Mouse (Mus musculus): ENCODE results near the gene Aldh4a1.

The Aldh4a1 gene

DNA sequence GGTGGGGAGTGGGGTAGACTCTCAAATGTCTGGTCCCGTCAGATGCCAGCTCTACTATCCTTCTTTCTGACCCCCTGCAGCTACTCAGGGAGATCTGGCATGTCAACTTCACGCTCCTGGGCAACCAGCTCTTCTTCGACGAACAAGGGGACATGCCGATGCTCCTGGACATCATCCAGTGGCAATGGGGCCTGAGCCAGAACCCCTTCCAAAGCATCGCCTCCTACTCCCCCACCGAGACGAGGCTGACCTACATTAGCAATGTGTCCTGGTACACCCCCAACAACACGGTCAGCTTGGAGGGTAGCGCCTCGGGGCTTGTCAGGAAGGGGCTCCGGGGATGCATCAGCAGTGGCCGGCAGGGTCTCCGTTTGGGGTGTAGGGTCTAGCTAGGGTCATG is 39.2 kb downstream of the Aldh4a1 start:
- CTCF ChIA-PET, result no interaction called here

DNA sequence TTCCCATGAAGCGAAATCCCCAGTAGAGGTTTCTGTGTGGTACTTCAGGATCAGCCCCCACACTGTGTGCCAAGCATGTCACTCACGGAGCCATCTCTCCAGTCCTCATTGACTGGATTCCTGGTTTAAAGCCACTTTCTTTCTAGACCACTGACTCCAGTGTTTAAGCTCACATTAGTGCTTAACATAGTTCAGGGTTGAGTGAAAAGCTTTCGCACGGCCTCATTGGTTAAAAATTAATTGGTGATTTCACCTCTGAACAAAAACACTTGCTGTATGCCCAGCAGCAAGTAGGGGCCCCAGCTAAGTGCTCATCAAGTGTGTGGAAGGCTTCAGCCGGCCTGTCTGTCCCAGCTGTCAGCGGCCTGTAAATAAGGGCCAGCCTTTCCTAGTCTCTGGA is 45.0 kb downstream of the Aldh4a1 start:
- CTCF ChIA-PET, result no interaction called here

DNA sequence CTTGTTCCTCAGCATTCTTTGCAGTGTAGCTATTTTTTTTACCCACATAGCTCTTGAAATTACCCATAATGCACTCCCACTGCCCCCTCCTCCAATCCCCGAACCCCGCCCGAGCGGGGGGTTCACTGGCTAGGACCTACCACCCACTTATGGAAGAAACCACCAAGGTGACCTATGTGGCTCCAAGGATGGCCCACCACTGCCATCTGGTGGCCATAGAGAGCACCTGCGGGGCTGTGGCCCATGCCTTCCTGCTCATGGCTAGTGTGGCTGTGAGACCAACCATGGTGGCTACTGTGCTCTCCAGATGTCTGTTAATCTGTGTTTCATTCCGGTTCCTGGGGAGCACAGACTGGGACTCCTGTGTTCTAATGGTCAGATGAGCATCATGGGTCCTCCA is 47.2 kb downstream of the Aldh4a1 start:
- CTCF ChIA-PET, result interaction anchor here (0.5 to 0.9 kb wide), 2 partner anchors 25 to 340 kb away, joined by 3 read pairs; no protein-coding TSS in a partner anchor

DNA sequence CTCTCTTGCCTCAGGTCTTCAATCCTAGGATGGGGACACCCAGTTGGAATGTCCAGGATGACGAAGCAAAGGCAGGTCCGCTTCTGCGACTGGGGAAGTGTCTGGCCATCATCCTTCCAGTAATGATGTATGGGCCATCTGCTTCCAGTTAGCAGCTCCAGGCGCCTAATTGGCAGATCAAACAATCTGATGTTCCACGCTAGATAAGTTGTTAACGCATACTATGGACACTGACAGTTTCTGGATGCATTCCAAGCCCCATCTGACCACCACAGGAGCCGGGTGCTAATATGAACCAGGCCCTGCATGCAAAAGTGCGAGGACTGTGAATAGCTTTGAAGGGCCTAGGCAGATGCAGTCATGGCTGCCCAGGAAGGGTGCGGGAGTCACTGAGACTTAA is 53.0 kb downstream of the Aldh4a1 start:
- CTCF ChIA-PET, result no interaction called here

DNA sequence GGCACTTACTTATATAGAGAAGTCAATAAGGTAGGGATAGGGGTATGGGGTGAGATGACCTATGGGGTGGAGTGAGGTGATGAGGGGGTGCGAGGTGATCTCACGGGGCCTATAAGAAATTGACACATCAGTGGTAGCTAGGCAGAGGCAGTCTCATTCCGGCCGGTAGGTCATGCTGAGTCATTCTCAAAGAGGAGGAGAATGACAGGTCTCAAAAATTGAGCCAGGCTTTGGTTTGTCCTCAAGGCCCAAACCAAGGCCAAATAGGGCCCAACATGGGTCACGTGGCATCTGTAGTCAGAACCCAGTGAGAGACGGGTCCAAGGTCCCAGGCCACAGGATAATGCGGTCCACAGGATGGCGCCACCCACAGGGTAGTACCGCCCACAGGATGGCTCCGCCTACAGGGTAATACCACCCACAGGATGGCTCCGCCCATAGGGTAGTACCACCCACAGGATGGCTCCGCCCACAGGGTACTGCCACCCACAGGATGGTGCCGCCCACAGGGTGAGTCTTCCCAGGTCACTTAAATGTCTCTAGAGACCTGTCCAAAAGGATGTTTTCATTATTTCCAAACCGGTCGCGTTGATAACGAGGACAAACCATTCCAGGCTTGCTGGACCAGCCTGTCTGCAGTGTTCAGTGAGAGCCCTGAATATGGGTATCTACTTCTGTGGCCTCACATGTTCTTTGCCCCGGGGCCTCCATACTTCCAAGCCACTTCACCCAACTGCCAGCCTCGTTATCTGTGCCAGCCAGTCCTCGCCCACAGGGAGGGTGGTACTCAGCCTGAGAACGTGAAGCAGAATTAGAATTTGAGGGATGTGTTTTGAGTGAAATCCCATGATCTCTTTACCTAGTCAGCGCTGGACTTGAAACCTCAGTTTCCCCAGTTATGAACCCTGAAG is 61.3 kb downstream of the Aldh4a1 start:
- CTCF ChIA-PET, result interaction anchor here (0.6 to 0.7 kb wide), 2 partner anchors 13 to 853 kb away, joined by 3 to 4 read pairs; no protein-coding TSS in a partner anchor

DNA sequence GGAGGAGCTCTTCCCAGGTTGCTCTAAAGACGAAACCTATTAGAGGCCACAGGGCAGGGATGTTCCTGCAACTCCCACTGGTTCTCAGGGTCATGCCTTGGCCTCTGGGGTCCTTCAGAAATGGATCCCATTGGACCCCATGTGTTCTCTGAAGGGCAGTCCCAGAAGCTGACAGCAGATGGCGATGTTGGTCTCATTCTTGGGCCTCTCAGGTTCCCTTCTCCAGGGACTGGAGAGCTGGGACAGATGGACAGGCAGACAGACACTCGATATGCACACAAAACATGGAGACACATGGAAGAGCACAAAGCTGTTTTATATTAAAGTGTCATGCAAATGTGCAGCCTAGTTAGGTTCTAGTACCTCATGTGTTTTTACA is 62.0 kb downstream of the Aldh4a1 start:
- CTCF ChIA-PET, result interaction anchor here (0.6 kb wide), 1 partner anchor 853 kb away, joined by 4 read pairs; no protein-coding TSS in a partner anchor

DNA sequence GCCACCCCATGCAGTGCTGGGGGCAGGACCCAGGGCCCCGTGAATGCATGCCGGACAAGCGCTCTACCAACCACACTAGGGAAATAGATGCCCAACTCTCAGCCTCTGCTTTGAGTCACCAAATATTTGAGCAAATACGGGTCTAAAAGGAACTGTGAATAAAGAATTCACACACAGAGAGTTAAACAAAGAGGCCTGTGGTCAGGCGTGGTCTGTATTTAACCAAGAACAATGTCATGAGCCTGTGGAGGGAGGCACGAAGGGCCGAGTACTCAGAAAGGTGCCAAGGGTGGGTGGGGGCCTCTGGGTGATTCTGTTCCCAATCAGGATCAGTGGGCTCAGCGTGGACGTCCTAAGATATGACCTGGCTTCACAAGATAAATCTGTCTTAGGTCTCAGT is 65.4 kb downstream of the Aldh4a1 start:
- CTCF ChIA-PET, result no interaction called here

DNA sequence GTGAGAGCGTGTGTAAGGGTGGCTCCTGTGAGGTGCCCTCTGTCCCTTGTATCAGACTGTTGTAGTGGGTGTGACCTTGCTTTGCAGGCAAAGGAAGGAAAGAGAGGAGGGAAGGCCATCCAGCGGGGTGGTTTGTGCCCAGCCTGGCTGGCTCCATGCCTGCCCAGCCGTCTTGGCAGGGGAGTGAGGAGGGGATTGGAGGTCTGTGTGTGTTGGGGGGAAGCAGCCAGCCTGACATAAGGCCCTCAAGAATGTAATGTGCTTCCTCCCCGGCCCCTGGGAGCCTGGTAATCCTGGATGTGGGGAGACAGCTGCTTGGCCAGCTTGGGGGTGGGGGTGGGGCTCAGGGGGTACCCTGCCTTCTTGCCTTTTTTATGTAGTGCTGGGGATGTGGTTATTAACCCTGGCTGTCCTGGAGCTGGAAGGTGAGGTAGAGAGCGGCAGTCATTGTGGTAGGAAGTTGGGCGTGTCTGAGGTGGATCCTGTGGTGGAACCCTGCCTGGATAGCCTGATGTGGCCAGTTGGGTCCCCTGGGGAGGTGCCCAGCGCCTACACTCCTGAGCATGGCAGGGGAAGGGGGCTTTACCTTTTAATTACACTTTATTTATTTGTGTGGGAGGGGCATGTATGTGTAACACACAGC is 67.1 kb downstream of the Aldh4a1 start:
- CTCF ChIA-PET, result no interaction called here

DNA sequence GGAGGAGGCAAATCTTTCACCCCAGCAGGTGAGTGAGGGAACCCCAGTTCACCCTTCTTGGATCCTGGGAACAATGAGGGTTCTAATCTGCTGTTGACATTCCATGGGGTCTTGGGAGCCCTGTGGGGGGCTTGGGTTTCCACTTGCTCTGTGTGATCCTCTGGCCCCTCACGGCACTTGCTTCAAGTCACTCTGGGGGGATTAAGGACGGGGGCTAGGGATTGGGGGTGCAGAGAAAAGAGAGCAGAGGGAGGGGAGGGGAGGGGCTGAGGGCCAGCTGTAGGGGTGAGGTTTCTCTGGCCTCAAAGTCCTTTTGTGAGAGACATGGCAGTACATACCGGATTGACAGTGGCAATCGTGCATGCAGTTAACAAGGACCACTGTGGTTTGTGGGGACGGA is 70.6 kb downstream of the Aldh4a1 start:
- CTCF ChIA-PET, result no interaction called here

DNA sequence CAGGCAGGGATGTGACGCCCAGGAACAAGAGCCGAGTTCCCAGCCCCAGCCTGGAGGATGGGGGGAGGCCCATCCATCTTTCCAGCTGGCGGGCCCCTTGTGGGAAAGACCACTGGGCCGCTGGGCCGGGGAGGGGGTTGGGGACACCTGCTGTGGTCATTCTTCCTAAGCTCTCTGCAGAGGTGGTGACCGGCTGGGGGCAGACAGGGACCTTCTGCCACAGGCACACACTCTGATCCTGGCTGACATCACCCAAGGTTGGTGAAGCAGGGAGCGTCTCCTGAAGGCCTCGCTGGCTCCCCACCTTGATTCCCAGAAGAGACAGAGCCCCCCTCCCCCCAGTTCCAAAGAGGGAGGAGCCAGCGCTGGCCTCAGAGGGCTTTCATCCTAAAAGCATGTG is 75.1 kb downstream of the Aldh4a1 start:
- CTCF ChIA-PET, result no interaction called here

DNA sequence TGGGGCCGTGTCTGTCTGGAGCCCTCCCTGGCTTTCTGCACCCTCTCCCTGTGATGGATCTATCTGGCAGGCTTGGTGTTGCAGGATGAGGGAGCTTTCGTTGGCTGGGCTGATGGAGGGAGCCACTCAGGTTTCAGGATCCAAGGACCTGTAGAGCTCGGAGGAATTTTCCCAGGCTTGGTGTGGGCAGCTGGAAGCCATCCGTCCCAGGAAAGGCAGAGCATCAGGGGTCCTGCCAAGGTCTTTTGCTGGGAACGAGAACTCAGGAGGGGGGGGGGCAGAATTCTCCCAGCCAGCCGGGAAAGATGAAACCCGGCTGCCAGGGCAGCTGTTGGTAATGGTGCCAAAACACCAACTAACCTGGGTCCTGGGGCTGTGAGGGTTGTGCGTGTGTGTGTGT is 75.9 kb downstream of the Aldh4a1 start:
- CTCF ChIA-PET, result interaction anchor here (0.7 kb wide), 1 partner anchor 11 kb away, joined by 7 read pairs; no protein-coding TSS in a partner anchor
